Mouse (Mus musculus): ENCODE results near the gene Fam76b. TPM values are rescaled to one million over a fixed set of nuclear protein-coding genes. Genes with fewer than 3 reads are reported as not detected.

The Fam76b gene
- 17.2 TPM for polyA plus RNA-seq (2014; fragmentation: Illumina TruSeq; extraction: RNeasy Lipid Tissue Mini Kit (QIAGEN cat#74804); ENCODE audit: low read depth, low replicate concordance)

DNA sequence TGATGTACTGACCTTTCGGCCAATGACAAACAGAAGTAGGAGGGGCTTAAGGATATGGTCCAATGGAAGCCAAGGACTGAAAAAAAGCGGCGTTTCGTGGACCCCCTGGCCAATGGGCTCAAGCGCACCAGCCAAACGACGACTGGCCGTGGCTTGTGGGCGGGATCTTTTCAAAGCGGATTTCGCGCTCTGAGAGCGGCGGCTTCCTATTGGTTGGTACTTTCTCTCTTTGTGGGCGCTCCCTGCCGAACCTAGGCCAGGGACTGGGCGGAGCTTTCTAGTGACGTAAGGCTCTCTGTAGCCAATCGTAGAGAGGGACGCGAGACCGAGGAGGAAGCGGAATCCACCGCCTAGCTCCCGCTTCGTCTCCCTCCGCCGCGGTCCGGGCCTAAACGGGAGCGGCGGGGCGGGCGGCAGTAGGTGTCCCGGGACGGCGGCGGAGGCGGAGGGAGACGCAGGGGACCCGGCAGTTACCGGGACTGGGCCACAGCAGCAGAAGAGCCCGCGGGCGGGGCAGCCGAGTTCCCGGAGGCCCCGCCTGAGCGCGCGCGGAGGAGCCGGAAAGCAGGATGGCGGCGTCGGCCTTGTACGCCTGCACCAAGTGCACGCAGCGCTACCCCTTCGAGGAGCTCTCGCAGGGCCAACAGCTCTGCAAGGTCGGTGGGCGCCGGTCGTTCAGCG lies at the start of gene Fam76b:
Fam76b (plus strand) TSS at position 311 of the 681 bp plus-strand sequence.

DNA sequence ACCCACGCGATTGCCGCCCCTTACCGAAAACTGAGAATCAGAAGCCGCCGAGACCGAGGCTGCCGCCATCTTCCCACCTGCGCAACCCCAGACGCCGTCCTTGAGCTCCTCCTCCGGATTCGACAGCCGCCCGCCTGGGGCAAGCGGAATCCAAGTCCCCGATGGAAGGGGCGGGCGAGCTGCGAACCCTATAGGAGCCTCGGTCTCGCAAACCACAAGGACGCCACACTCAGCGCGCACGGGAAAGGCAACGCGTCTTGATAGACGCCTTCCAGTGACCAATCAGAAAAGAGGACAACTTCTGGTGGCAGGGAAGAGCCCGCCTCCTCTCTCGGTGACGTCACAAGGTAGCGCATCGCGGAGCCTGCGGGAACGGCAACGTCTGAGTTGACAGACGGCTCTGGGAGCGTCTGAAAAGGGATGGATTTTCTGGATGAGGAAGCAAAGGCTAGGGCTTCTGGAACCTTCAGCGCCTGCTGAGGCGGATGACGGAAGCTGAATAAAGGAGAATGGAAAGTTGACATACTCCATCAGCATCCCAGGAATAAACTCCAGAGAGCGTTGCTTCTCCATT lies 597 bp upstream of the Fam76b start, which contains the start of gene Cep57:
Cep57 (minus strand) TSS at position 276 of the 574 bp plus-strand sequence.

Other genes with a start within 250 kb of the Fam76b start
- gene Mtmr2, start 79.3 kb upstream of the Fam76b start, polyA plus RNA-seq (2014; fragmentation: Illumina TruSeq; extraction: RNeasy Lipid Tissue Mini Kit (QIAGEN cat#74804); ENCODE audit: low read depth, low replicate concordance) = 27.2 TPM
- gene Cep57, start 609 bp upstream of the Fam76b start, polyA plus RNA-seq (2014; fragmentation: Illumina TruSeq; extraction: RNeasy Lipid Tissue Mini Kit (QIAGEN cat#74804); ENCODE audit: low read depth, low replicate concordance) = 28.5 TPM